Mouse (Mus musculus) v-Abl transformed pro-B cells (cell line): Measurements from ENCODE around the gene Cgref1.

Experiments used
- in situ Hi-C, 2 experiments: fragments of 400-800 bp; cut with MboI; formaldehyde crosslinking; loops; one replicate each; pipeline ENCODE4 v1.15.1; 2025; ENCODE audit not compliant: unreplicated experiment in 2 of 2

Cgref1 gene

GRCm38 (mm10) chr5:30950922-30951321 is 5.5 kb upstream of the Cgref1 start:
- in situ Hi-C loops = no loop called here

GRCm38 (mm10) chr5:30950451-30950850 is 5.1 kb upstream of the Cgref1 start:
- in situ Hi-C loops = no loop called here

GRCm38 (mm10) chr5:30949654-30950326 is 4.4 kb upstream of the Cgref1 start:
- in situ Hi-C loops = no loop called here

GRCm38 (mm10) chr5:30948620-30949019 is 3.2 kb upstream of the Cgref1 start:
- in situ Hi-C loops = no loop called here

- in situ Hi-C loops = no loop called here
Measured at GRCm38 (mm10) chr5:30944344-30944743, 1.0 kb downstream of the Cgref1 start.

GRCm38 (mm10) chr5:30943004-30943403 is 2.4 kb downstream of the Cgref1 start:
- in situ Hi-C loops = no loop called here

- in situ Hi-C loops = loop anchor here (5.0 kb wide), 2 partner anchors 67 to 133 kb away; no protein-coding TSS in a partner anchor
Measured at GRCm38 (mm10) chr5:30934725-30935461, 10.5 kb downstream of the Cgref1 start.

GRCm38 (mm10) chr5:30933705-30934104 is 11.7 kb downstream of the Cgref1 start:
- in situ Hi-C loops = loop anchor here (5.0 kb wide), 2 partner anchors 69 to 131 kb away; no protein-coding TSS in a partner anchor

GRCm38 (mm10) chr5:30931378-30931777 is 14.0 kb downstream of the Cgref1 start:
- in situ Hi-C loops = loop anchor here (5.0 kb wide), 2 partner anchors 71 to 129 kb away; no protein-coding TSS in a partner anchor

- in situ Hi-C loops = loop anchor here (5.0 kb wide), 2 partner anchors 71 to 129 kb away; no protein-coding TSS in a partner anchor
Measured at GRCm38 (mm10) chr5:30930846-30931245, 14.5 kb downstream of the Cgref1 start.

GRCm38 (mm10) chr5:30930121-30930520 is 15.3 kb downstream of the Cgref1 start:
- in situ Hi-C loops = loop anchor here (5.0 kb wide), 2 partner anchors 72 to 128 kb away; no protein-coding TSS in a partner anchor

- in situ Hi-C loops = no loop called here
Measured at GRCm38 (mm10) chr5:30927945-30928529, 17.4 kb downstream of the Cgref1 start.

- in situ Hi-C loops = no loop called here
Measured at GRCm38 (mm10) chr5:30926073-30926472, 19.3 kb downstream of the Cgref1 start.

- in situ Hi-C loops = no loop called here
Measured at GRCm38 (mm10) chr5:30925217-30925616, 20.2 kb downstream of the Cgref1 start.

- in situ Hi-C loops = loop anchor here in 1 of 2 experiments (5.0 kb wide), 1 partner anchor 112 kb away; the partner anchor contains the start of gene Mapre3
Measured at GRCm38 (mm10) chr5:30924614-30925013, 20.8 kb downstream of the Cgref1 start.

GRCm38 (mm10) chr5:30923119-30923518 is 22.3 kb downstream of the Cgref1 start:
- in situ Hi-C loops = loop anchor here in 1 of 2 experiments (5.0 kb wide), 1 partner anchor 111 kb away; the partner anchor contains the start of gene Mapre3

- in situ Hi-C loops = loop anchor here in 1 of 2 experiments (5.0 kb wide), 1 partner anchor 110 kb away; the partner anchor contains the start of gene Mapre3
Measured at GRCm38 (mm10) chr5:30922581-30923041, 22.8 kb downstream of the Cgref1 start.

GRCm38 (mm10) chr5:30921256-30922033 is 23.9 kb downstream of the Cgref1 start, which contains the start of gene Khk:
Gene Khk (plus strand): TSS chr5:30921431.
- in situ Hi-C loops = loop anchor here in 1 of 2 experiments (5.0 kb wide), 1 partner anchor 109 kb away; the partner anchor contains the start of gene Mapre3

GRCm38 (mm10) chr5:30920621-30921020 is 24.8 kb downstream of the Cgref1 start:
- in situ Hi-C loops = loop anchor here in 1 of 2 experiments (5.0 kb wide), 1 partner anchor 108 kb away; the partner anchor contains the start of gene Mapre3
